Mouse (Mus musculus) Patski (cell line): Measurements from ENCODE around the gene Ncan. TPM values are rescaled to one million over a fixed set of nuclear protein-coding genes. Genes with fewer than 3 reads are reported as not detected.

ENCODE experiments used
- ATAC-seq: fragments of 100-300 bp; one replicate; pipeline ENCODE4 v1.8.0; 2021
- CTCF ChIA-PET: fragments of 350-600 bp; sonication (Branson Sonifier 250); formaldehyde crosslinking; loops from one replicate; lab custom pipeline; 2022; ENCODE audit warnings: inconsistent platforms; lab: Charles Lee
- POLR2A ChIA-PET: fragments of 350-600 bp; sonication (Branson Sonifier 250); formaldehyde crosslinking; loops from one replicate; lab custom pipeline; 2022; ENCODE audit warnings: antibody characterized with exemption, inconsistent platforms; lab: Charles Lee
- DNase-seq: peaks from one replicate; pipeline ENCODE4 v3.0.0-alpha.2; 2011; ENCODE audit warnings: low read depth, low spot score
- H3K27me3 ChIP-seq: fragments of 371-371 bp; one replicate; pipeline ENCODE4 v1.5.1; 2021
- CTCF ChIP-seq: fragments of 100-300 bp; IDR thresholded peaks from one replicate; pipeline ENCODE4 v1.5.1; 2021
- in situ Hi-C: fragments of 300-500 bp; cut with MboI; formaldehyde crosslinking; loops from 3 replicates; pipeline ENCODE4 v1.11.1; 2018; ENCODE audit warnings: low pct_unique_long_range_greater_than_20kb, mixed read lengths
- polyA plus RNA-seq: library from polyadenylated mRNA; unstranded; gene quantifications from one replicate; pipeline ENCODE4 v1.2.3, GENCODE M21; 2021

Gene Ncan
- polyA plus RNA-seq, 1 experiment from 2014 or later: 0.01 TPM

DNA sequence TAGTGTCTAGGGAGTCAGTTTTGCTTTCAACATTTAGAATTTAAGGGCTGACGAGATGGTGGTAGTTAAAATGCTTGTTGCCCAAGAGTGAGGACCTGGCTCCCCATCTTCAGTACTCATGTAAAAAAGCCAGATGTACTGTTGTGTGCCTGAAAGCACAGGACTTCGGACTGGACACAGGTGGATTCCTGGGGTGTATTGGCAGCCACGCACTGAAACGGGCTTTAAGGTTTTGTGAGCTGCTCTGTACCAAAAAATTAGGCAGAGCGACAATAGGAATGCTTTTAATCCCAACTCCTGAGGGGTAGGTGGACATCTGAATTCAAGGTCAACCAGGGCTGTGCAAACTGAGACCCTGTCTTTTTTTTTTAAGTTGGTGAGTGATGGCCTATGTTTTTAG is 76.7 kb downstream of the Ncan start:
- CTCF ChIA-PET: no interaction called here
- POLR2A ChIA-PET: no interaction called here
- no peak for ATAC-seq
- TF ChIP-seq CTCF: no peak
- DNase-seq: no peak
- in situ Hi-C loops: no loop called here
- no peaks in the 10 kb centered on the region for H3K27me3 ChIP-seq

Other genes with a start within 250 kb of the Ncan start
- gene Cilp2, start 233.2 kb downstream of the Ncan start, polyA plus RNA-seq: 0.03 TPM
- 3.7 TPM for gene Tssk6, start 218.7 kb downstream of the Ncan start, polyA plus RNA-seq
- gene Ndufa13, start 218.3 kb downstream of the Ncan start, polyA plus RNA-seq: 199 TPM
- 5.3 TPM for gene Yjefn3, start 218.2 kb downstream of the Ncan start, polyA plus RNA-seq
- 75.2 TPM for gene Gatad2a, start 124.5 kb downstream of the Ncan start, polyA plus RNA-seq
- gene Mau2, start 78.1 kb downstream of the Ncan start, polyA plus RNA-seq: 53.4 TPM
- 37.0 TPM for gene Sugp1, start 78.1 kb downstream of the Ncan start, polyA plus RNA-seq
- 1.3 TPM for gene Tm6sf2, start 47.9 kb downstream of the Ncan start, polyA plus RNA-seq
- gene Hapln4, start 37.4 kb downstream of the Ncan start, polyA plus RNA-seq: 7.3 TPM
- gene Nr2c2ap, start 10.5 kb upstream of the Ncan start, polyA plus RNA-seq: 35.1 TPM
- 19.6 TPM for gene Rfxank, start 18.3 kb upstream of the Ncan start, polyA plus RNA-seq
- gene Borcs8, start 18.6 kb upstream of the Ncan start, polyA plus RNA-seq: 80.3 TPM
- gene Mef2b, start 18.8 kb upstream of the Ncan start, polyA plus RNA-seq: 0.54 TPM
- gene Tmem161a, start 51.5 kb upstream of the Ncan start, polyA plus RNA-seq: 64.9 TPM
- gene Slc25a42, start 91.4 kb upstream of the Ncan start, polyA plus RNA-seq: 5.0 TPM
- 26.5 TPM for gene Sugp2, start 113.4 kb upstream of the Ncan start, polyA plus RNA-seq
- 16.4 TPM for gene Armc6, start 113.6 kb upstream of the Ncan start, polyA plus RNA-seq
- gene Homer3, start 162.0 kb upstream of the Ncan start, polyA plus RNA-seq: 67.9 TPM
- gene Ddx49, start 181.6 kb upstream of the Ncan start, polyA plus RNA-seq: 48.8 TPM
- 259 TPM for gene Cope, start 181.6 kb upstream of the Ncan start, polyA plus RNA-seq
- gene Cers1, start 194.9 kb upstream of the Ncan start, polyA plus RNA-seq: 2.5 TPM
- gene Gdf1, start 208.9 kb upstream of the Ncan start, polyA plus RNA-seq: 1.1 TPM
- 44.5 TPM for gene Upf1, start 232.4 kb upstream of the Ncan start, polyA plus RNA-seq